Mouse (Mus musculus) kidney, embryonic 14.5 days (tissue): ENCODE results near the gene Pex26. TPM values are rescaled to one million over a fixed set of nuclear protein-coding genes. Genes with fewer than 3 reads are reported as not detected.

Experiments
- ATAC-seq: fragments of 200-750 bp; cut with Nextera tagmentation; 2 replicates; pipeline ENCODE4 v1.8.0; 2017; ENCODE audit warnings: moderate number of reproducible peaks, mild to moderate bottlenecking, moderate TSS enrichment, moderate library complexity; ENCODE audit not compliant: low FRiP score, low TSS enrichment
- H3K27ac ChIP-seq: fragments of 300-500 bp; sonication (generic); 2 replicates; pipeline ENCODE4 v1.5.1; 2014; ENCODE audit warnings: low read depth, mild to moderate bottlenecking, low read length, moderate library complexity, mixed read lengths
- H3K27me3 ChIP-seq: fragments of 300-500 bp; sonication (generic); 2 replicates; pipeline ENCODE4 v1.6.1; 2014; ENCODE audit warnings: mild to moderate bottlenecking, low read length; ENCODE audit not compliant: control insufficient read depth, insufficient read depth
- H3K36me3 ChIP-seq: fragments of 300-500 bp; sonication (generic); 2 replicates; pipeline ENCODE4 v1.6.1; 2014; ENCODE audit warnings: low read length, mixed read lengths; ENCODE audit not compliant: control insufficient read depth, insufficient read depth
- H3K4me1 ChIP-seq: fragments of 300-500 bp; sonication (generic); 2 replicates; pipeline ENCODE4 v1.6.1; 2014; ENCODE audit warnings: low read length, mixed read lengths; ENCODE audit not compliant: control insufficient read depth, insufficient read depth
- H3K4me2 ChIP-seq: fragments of 300-500 bp; sonication (generic); replicated peaks from 2 replicates; pipeline ENCODE4 v1.6.1; 2014; ENCODE audit warnings: low read depth, mild to moderate bottlenecking, low read length
- H3K4me3 ChIP-seq: fragments of 300-500 bp; sonication (generic); 2 replicates; pipeline ENCODE4 v1.5.1; 2014; ENCODE audit warnings: mild to moderate bottlenecking, low read length
- H3K9ac ChIP-seq: fragments of 300-500 bp; sonication (generic); 2 replicates; pipeline ENCODE4 v1.6.1; 2014; ENCODE audit warnings: low read depth, mild to moderate bottlenecking, low read length, moderate library complexity
- H3K9me3 ChIP-seq: fragments of 300-500 bp; sonication (generic); 2 replicates; pipeline ENCODE4 v1.6.1; 2016; ENCODE audit warnings: low read length; ENCODE audit not compliant: control insufficient read depth
- WGBS: fragments of 180-500 bp; shearing (Covaris S2); extraction: QIAGEN DNeasy Blood & Tissue Kit; methylation state at CpG from one replicate; pipeline ENCODE4 v1.1.7; 2014; 5-methylcytosine and 5-hydroxymethylcytosine counted together
- polyA plus RNA-seq: library from polyadenylated mRNA; unstranded; fragments of >200 nt; fragmentation: Nextera tagmentation; extraction: Ambion mirVana; gene quantifications from 2 replicates; pipeline ENCODE4 v1.2.1, GENCODE M21; 2014

Gene Pex26
- polyA plus RNA-seq, 1 experiment from 2014 or later, result 8.4 TPM

- WGBS, result 59% methylated on average over 1 of the region's 1 CpGs
- no peaks in the 10 kb centered on the region for H3K36me3 ChIP-seq
Measured at GRCm38 (mm10) chr6:121232652-121233051, 49.2 kb downstream of the Pex26 start.

DNA sequence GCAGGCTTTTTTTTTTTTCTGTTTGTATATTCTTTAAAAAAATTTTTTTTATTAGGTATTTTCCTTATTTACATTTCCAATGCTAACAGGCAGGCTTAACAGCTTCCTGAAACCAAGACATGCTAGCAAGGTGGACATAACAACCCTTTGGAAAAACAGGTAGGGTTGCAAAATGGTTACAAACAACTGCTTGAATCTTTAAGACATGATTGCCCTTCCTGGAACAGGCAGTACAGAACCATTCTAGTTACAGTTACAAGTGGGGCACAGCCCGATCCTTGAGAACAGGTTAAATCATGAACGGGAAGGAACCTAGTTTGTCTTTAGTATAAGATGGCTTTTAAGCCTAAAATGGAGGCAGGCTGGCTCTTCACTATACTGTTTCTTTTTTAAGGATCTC, 52.9 kb downstream of the Pex26 start:
- Histone ChIP-seq H3K36me3 (no peaks in the 10 kb centered on the region), H3K27me3 (peaks cover 3% of the 10 kb centered on the region; the same call in 1 of the 2 replicates), H3K4me2 (no peak overlapping the region), H3K4me1 (no peaks in the 10 kb centered on the region), H3K9me3 (no peaks in the 10 kb centered on the region), H3K27ac (no peak overlapping the region), H3K4me3 (no peak overlapping the region), H3K9ac (no peak overlapping the region)
- 95% methylated on average over 2 of the region's 2 CpGs for WGBS
- ATAC-seq, result no peak

More at GRCm38 (mm10) chr6:121232652-121233051, 49.2 kb downstream of the Pex26 start:
- ATAC-seq, result no peak
- Histone ChIP-seq H3K27ac (no peak overlapping the region), H3K9me3 (no peaks in the 10 kb centered on the region), H3K9ac (no peak overlapping the region), H3K27me3 (no peaks in the 10 kb centered on the region), H3K4me1 (no peaks in the 10 kb centered on the region), H3K4me3 (no peak overlapping the region), H3K4me2 (no peak overlapping the region)

- ATAC-seq, result no peak
- Histone ChIP-seq H3K4me2 (no peak overlapping the region), H3K4me1 (no peaks in the 10 kb centered on the region), H3K4me3 (no peak overlapping the region), H3K27me3 (peaks cover 8% of the 10 kb centered on the region; the same call in 1 of the 2 replicates), H3K9me3 (no peaks in the 10 kb centered on the region), H3K9ac (no peak overlapping the region), H3K27ac (no peak overlapping the region), H3K36me3 (no peaks in the 10 kb centered on the region)
- 94% methylated on average over 4 of the region's 4 CpGs for WGBS
Measured at GRCm38 (mm10) chr6:121238209-121238608, 54.7 kb downstream of the Pex26 start.

GRCm38 (mm10) chr6:121241780-121242179, 58.3 kb downstream of the Pex26 start:
- 74% methylated on average over 2 of the region's 2 CpGs for WGBS
- Histone ChIP-seq H3K27me3 (peaks cover 15% of the 10 kb centered on the region; the same call in 1 of the 2 replicates), H3K4me3 (no peak overlapping the region), H3K4me2 (no peak overlapping the region), H3K4me1 (0 out of 2 replicates have a peak, but pooled peaks cover 3% of the 10 kb centered on the region), H3K9ac (no peak overlapping the region), H3K36me3 (no peaks in the 10 kb centered on the region), H3K9me3 (no peaks in the 10 kb centered on the region), H3K27ac (no peak overlapping the region)
- no peak for ATAC-seq

DNA sequence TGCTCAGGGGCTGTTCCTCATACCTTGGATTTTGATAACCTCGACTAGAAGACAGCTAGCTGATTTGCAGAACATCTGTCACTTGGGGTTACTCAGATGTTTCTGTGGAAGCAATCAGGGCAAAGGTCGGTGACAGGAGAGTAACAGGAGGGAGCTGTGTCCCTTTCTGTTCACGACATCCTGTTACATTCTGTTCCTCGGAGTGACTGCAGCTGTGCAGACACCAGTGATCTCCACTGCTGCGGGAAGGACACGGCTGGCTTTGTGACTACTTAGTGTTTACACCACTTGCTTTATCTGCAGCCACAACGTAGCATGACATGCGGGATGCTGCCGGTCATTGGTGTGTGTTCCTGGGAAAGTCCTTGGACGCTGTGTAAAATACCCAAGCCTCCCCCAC, 59.7 kb downstream of the Pex26 start:
- WGBS, result 19% methylated on average over 10 of the region's 10 CpGs
- Histone ChIP-seq H3K4me3 (no peak overlapping the region), H3K27ac (no peak overlapping the region), H3K9ac (no peak overlapping the region), H3K4me2 (no peak overlapping the region; the same call in 1 of the 2 replicates), H3K27me3 (peaks cover 15% of the 10 kb centered on the region; the same call in 1 of the 2 replicates), H3K4me1 (0 out of 2 replicates have a peak, but pooled peaks cover 3% of the 10 kb centered on the region), H3K9me3 (no peaks in the 10 kb centered on the region), H3K36me3 (no peaks in the 10 kb centered on the region)
- no peak for ATAC-seq

- Histone ChIP-seq H3K4me2 (peak within 1 kb of the TSS; percentile 67), H3K9ac (peak within 1 kb of the TSS; percentile 52), H3K27me3 (peaks cover 15% of the 10 kb centered on the region; the same call in 1 of the 2 replicates), H3K4me1 (0 out of 2 replicates have a peak, but pooled peaks cover 3% of the 10 kb centered on the region), H3K36me3 (no peaks in the 10 kb centered on the region), H3K9me3 (no peaks in the 10 kb centered on the region), H3K4me3 (peak within 1 kb of the TSS; percentile 57), H3K27ac (no peak within 1 kb of the TSS)
- peak; percentile 94 for ATAC-seq
- WGBS, result 7% methylated on average over 35 of the region's 35 CpGs
Measured at GRCm38 (mm10) chr6:121245127-121246036, 61.9 kb downstream of the Pex26 start, which contains the start of gene Usp18. TSS of gene Usp18 (plus strand) at chr6:121245906.

DNA sequence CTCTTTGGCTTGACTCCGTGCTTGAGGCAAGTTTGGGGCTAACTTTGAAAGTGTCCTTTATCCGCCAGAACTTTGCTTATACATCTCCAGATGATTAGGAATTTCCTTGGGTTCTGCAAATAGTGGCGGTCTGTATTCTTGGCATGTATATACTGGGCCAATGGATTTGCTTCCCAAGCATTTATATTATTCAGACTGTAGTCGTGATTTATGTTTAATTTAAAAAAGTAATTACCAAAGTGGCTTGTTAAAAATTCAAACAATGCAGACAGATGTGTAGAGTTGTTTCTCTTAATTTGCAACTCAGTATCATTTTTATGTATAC, 62.5 kb downstream of the Pex26 start:
- Histone ChIP-seq H3K9ac (peak overlapping the region; percentile 52), H3K36me3 (no peaks in the 10 kb centered on the region), H3K4me1 (0 out of 2 replicates have a peak, but pooled peaks cover 3% of the 10 kb centered on the region), H3K4me3 (peak overlapping the region; percentile 57), H3K9me3 (no peaks in the 10 kb centered on the region), H3K27me3 (peaks cover 13% of the 10 kb centered on the region; the same call in 1 of the 2 replicates), H3K4me2 (peak overlapping the region; percentile 67), H3K27ac (no peak overlapping the region)
- ATAC-seq, result no peak
- WGBS, result 16% methylated on average over 4 of the region's 4 CpGs
